Mouse (Mus musculus) natural killer cell, adult 2 months (primary cell): Measurements from ENCODE around the gene Ccdc85b.
A peak's percentile ranks its signal among the peaks of the same experiment; 100 is the strongest.

ENCODE experiments used
- DNase-seq, 2 experiments: peaks; one replicate each; pipeline ENCODE4 v3.0.0; 2022; ENCODE audit warnings: low spot score in 2 of 2

The Ccdc85b gene

GRCm38 (mm10) chr19:5456241-5456921 is 1.3 kb downstream of the Ccdc85b start:
- DNase-seq = no peak

- DNase-seq = no peak
These were observed 2.1 kb downstream of the Ccdc85b start for GRCm38 (mm10) chr19:5455568-5455967.

DNA sequence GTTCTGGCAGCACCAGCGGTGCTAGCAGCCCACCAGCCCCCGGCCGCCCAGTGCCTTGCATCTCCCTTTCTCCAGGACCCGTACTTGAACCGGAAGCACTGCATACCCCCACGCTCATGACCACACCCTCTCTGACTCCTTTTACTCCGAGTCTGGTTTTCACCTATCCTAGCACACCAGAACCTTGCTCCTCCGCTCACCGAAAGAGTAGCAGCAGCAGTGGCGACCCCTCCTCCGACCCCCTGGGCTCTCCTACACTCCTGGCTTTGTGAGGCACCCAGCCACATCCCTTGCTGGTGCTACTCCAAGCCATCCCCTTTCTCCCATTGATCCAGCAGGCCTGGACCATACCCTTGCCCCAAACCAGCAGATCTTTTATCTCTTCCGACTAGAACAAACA is 2.7 kb downstream of the Ccdc85b start:
- no peak for DNase-seq

- no peak for DNase-seq
These were observed 5.9 kb downstream of the Ccdc85b start for GRCm38 (mm10) chr19:5451766-5452165.

DNA sequence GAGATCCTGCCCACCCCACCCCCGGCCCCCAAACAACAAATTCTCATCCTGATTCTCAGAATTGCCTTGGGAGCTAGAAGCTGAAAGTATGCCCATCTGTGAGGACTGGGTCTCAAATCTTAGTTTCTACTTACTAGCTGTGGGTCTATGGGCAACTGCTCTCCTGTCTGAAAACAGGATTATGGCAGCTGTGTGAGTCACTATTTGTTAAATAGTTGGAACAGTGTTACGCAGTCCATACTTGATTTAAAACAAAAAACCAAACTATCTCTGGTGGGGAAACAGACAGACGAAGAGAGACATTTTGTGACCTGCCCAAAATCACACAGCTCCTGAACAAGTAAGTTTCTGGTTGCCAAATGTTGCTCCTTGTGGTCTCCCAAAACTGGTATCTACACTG is 8.0 kb downstream of the Ccdc85b start:
- DNase-seq = no peak

DNA sequence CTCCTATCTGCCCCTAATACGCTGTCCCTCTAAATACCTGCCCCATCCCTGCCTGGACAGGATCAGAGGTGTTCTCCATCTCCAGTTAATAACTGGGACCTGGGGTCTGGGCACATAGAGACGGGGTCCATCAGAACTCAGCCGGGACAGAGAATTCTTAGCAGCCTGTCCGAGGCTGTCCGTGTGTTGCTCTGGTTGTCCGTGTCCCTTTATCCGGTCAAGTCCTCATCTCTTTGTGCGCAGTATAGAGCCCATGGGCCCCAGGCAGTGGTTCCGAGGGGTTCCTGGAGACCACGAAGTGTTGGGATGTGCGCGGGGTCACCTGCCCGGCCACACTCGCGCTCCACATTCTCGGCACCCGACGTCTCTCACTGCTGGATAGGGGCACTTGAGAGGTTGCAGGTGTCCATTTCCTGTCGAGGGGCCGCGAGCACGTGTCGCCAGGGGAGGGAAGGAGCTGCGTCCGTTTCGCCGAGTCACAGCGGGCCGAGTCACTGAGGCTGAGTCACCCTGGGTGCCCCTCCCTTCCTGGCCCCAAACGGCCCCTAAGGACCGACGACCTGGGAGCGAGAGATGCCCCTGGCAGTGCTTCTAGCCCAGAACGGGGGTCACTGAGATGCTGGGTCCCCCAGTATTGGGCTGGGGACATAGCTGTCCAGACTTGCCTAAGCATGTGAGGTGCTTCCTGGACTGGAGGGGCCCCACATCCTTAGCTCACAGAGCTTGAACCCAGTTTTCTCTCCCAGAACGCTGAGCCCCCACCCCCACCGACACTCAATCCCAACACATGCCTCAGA is 9.1 kb downstream of the Ccdc85b start:
- peak; percentile 65 to 68 for DNase-seq

GRCm38 (mm10) chr19:5447515-5448353 is 10.0 kb downstream of the Ccdc85b start, which contains the start of gene Fosl1:
TSS of gene Fosl1 (plus strand) at chr19:5447547.
- peak; percentile 80 to 86 for DNase-seq

DNA sequence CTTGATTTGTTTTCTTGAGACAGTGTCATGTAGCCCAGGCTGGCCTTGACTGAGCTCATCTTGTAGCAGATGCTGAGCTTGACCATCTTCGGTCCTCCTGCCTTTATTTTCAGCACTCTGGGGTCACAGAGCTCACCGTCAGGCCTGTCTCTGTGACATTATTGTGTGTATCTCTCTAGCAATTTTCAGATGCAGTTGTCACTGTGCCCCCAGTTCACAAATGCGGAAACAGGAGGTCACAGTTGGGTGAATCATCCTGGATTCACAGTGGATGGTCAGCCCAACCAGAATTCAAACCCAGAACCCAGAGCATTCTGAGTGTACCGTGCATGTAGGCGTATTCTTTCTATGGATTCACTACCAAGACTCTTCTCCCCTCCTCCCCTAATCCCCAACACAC is 11.9 kb downstream of the Ccdc85b start:
- no peak for DNase-seq

- no peak for DNase-seq
These were observed 12.7 kb downstream of the Ccdc85b start for GRCm38 (mm10) chr19:5444954-5445353.

DNA sequence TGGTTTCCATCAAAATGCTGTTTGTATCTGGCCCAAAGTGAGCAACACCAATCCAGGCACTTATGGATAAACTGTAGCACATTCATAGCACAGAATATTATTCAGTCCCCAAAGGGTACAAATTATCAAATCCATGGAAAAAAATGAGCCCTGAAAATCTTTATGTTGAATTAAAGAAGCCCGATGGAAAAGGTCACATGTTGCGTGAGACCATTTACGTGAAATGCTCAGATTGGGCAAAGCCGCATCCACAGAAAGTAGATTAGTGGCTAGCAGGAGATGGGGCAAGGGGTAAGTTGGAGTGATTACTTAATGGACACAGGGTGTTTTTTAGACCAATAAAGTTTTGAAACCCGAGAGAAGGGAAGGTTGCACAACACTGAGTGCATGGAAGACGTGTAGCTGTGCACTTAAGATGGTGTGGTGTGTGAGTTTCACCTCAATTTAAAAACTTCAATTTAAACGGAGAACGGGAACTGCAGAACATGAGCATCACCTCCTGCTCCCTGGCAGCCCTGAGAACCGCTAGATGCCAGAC is 13.3 kb downstream of the Ccdc85b start:
- no peak for DNase-seq

GRCm38 (mm10) chr19:5433951-5434350 is 23.7 kb downstream of the Ccdc85b start:
- no peak for DNase-seq

DNA sequence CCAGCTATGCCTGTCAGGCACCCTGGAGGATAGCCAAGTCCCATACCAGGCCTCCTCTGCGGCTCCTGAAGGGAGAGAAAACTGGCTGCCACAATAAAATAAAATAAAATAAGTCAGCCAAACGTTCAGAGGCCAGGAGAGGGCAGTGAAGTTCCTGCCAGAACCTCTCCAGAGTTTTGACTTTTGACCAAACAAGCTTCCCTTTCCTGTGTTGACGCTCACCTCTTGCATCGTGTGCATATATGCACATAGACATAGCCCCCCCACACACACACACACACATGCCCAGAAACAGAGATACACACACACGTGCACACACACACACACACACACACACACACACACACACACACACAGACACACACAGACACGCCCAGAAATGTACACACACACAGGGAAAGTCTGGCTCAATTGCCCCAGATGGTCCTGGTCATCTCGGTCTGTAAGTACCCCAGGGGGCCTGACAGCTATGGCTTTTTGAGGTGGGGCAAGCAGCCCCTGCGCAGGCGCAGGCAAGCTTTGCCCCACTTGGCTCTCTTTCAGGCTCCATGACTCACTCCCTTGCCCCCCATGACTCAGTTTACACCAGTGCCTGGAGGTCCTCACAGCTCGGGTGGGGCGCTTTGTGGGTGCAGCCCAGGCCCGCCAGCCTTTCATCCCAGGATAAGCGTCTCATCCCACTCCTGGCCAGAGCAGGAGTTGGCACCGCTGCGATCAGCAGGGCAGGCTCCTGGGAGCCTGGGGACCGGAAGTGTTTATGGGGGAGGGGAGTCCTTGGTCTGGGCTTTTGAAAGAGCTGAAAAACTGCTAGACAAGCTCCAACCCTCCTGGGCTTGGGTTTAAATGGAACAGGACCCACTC is 24.5 kb downstream of the Ccdc85b start:
- peak; percentile 45 to 46 for DNase-seq

GRCm38 (mm10) chr19:5431911-5432464 is 25.7 kb downstream of the Ccdc85b start:
- DNase-seq = no peak

- DNase-seq = no peak
These were observed 27.3 kb downstream of the Ccdc85b start for GRCm38 (mm10) chr19:5430408-5430807.

DNA sequence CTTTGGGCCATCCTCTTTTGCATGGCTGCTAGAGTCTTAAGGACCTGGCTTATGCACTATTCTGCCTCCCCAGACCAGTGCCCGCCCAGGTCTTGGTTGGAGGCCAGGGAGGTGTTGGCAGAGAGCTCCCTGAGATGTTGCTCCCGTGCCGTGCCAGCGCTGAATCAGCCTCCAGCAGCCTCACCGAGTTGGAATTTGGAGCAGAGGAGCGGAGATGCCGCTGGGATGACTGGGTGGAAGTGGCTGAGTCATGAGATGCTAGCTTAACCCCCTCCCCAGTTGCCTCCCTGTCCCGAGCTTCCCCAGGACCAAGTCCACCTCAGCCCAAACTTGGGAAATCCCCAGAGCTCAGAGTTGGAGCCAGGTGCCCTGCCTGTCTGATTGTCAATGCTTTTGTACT is 27.9 kb downstream of the Ccdc85b start:
- no peak for DNase-seq

- DNase-seq = no peak
These were observed 28.5 kb downstream of the Ccdc85b start for GRCm38 (mm10) chr19:5429219-5429618.

DNA sequence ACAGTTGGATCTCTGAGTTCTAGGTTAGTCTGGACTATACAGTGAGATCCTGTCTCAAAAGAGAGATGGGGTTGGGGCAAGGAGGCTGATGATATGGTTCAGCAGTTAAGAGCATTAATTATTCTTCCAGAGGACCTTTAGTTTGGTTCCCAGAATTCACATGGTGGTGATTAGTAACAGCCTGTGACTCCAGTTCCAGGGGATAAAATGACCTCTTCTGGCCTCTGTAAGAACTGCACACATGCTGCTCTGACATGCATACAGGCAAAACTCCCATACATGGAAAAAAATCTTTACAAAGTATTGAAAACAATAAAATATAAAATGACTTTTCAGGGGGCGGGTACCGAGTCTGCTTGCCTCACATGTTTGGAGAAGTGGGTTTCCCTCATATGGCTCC is 29.6 kb downstream of the Ccdc85b start:
- peak; percentile 29 to 32 for DNase-seq

GRCm38 (mm10) chr19:5426640-5427290 is 30.9 kb downstream of the Ccdc85b start:
- no peak for DNase-seq

DNA sequence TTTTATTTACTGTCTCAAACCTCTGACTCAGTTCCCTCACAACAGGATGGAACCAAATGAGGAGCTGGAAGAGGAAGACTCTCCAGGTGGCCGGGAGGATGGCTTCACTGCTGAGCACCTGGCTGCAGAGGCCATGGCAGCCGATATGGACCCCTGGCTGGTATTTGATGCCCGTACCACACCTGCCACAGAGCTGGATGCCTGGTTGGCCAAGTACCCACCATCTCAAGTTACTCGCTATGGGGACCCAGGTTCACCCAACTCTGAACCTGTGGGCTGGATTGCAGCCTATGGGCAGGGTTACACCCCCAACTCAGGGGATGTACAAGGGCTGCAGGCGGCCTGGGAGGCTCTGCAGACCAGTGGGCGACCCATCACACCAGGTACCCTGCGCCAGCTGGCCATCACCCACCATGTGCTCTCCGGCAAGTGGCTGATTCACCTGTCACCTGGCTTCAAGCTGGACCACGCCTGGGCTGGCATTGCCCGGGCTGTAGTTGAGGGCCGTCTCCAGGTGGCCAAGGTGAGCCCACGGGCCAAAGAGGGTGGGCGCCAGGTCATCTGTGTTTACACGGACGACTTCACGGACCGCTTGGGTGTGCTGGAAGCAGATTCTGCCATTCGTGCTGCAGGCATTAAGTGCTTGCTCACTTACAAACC is 31.7 kb downstream of the Ccdc85b start:
- DNase-seq = no peak
